Mouse (Mus musculus) testis, adult 2 months (tissue): Measurements from ENCODE around the gene Epb41l3.

Experiments
- CTCF ChIP-seq: fragments of 200-500 bp; IDR thresholded peaks from 2 replicates; pipeline ENCODE4 v1.5.1; 2012; ENCODE audit warnings: low read depth, mild to moderate bottlenecking, inconsistent platforms, low read length, moderate library complexity; ENCODE audit not compliant: control insufficient read depth, insufficient read depth, insufficient replicate concordance
- POLR2A ChIP-seq: fragments of 200-500 bp; IDR thresholded peaks from 2 replicates; pipeline ENCODE4 v1.6.1; 2012; ENCODE audit warnings: low read depth, mild to moderate bottlenecking, inconsistent platforms, low read length, moderate library complexity; ENCODE audit not compliant: control insufficient read depth

DNA sequence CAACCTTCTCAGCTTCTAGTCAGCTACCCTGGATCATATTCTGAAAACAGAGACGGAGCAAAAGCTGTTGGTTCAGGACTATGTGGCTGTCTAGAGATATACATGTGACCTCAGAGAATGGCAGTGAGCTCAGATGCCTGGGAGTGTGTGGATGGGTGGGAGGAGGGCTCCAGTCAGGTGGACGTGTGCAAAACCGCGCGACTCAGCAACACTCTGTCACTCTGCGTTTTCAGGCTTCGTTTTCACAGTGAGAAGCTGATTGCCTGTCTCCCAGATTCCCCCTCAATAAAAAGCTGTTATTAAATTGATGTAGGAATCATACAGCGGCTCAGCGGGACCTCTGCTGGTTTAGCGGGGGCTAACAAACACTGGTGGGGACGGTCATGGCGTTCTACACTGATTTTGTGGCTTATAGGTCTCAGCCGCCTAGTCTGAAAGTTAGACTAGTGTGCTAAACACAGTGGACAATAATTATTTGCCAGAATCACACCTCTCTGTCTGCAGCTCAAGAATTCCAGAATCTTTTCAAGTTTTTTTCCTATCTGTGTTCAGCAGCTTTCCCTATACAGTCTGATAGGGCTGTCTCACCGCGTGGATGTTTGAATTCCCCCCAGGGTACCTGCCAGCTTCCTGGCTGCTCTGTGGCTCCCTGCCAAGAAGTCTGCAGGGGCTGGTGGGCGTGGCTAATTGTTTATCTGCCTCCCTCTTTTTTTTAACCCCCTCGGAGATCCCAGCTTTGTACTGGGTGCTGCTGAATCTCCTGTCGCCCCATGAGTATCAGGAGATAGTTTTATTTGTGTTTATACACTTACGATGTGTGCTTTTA is 45.3 kb downstream of the Epb41l3 start:
- TF ChIP-seq CTCF (no peak), POLR2A (no peak)
